Mouse (Mus musculus): ENCODE measurements around the gene Zfp398.
A peak's percentile ranks its signal among the peaks of the same experiment; 100 is the strongest.

The Zfp398 gene

DNA sequence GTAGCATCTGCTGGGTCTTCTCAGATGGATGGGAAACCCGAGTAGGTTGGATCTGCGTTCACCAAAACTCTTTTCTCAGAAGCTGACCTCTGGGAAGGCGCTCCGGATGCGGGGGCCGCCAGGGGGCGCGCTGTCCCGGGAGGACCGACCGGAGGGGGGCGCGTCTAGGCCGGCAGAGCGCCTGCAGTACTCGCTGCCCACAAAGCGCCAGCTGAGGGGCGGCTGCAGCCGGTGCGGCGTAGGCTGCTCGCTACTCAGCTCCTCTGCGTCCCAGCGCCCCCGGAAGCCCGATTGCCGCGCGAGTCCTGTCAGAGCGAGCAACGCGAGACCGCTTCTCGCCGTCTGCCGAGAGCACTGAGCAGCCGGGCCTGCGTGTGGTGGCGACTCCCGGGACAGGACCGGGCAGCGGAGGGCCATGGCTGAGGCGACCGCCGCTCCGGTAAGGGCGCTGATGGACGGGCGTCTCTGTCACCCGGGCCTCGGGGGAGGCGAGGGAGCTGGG lies at the start of gene Zfp398:
Gene Zfp398, plus strand, starts transcription at position 180 of the 502 bp plus-strand sequence.
- DNase-seq: peak; percentile 97

DNA sequence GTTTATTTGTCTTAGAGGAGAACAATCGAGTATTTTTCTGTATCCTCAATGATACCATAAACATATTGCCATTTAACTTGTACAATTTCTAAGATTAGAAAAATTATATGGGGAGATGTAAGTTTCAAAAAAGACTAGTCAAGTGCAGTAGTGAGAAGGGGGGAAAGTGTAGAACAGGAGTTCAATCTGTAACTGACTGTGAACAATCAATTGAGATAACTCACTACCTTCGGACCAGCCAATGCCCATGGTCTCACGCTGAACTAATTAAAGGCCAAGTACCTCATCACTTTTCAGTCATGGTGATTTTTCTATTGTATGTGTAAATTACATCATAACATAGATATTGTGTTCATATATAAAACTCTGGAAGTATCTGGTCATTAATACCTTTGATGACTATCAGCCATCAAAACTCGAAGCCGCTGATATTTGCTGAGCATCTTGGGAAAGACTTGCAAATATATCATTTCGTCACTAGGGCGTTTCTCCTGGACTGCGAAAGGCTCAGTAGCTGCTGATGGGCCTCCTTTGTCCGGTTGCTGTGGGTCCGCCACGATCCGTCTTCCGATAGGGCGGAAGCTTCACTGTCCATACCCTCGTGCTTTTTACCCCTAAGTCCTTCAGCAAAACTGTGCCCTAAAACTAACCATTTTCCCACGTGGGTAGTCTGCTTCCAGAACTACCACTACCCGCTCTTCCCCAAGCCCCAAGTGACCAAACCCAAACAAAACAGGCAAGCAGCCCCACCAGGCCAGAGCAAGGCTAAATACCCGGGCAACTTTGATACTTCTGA lies 47.3 kb upstream of the Zfp398 start:
- peak; percentile 85 to 89 for DNase-seq

DNA sequence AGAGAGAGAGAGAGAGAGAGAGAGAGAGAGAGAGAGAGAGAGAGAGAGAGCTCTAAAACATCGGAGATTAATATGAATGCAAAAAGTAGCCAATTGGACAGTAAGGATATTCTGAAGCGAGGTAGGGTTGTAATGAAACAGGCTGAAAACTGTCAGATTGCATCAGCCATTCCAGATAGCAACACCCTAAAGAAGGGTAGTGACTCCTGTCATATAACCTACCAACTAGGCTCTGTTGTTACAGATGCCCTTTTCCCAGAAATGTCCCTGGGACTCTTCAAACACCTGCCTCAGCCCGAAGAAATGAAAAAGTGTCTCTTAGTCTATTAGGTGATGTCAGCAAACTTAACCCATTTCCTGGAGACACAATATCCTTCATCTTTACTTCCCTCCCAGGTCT lies 46.6 kb upstream of the Zfp398 start:
- no peak for DNase-seq

DNA sequence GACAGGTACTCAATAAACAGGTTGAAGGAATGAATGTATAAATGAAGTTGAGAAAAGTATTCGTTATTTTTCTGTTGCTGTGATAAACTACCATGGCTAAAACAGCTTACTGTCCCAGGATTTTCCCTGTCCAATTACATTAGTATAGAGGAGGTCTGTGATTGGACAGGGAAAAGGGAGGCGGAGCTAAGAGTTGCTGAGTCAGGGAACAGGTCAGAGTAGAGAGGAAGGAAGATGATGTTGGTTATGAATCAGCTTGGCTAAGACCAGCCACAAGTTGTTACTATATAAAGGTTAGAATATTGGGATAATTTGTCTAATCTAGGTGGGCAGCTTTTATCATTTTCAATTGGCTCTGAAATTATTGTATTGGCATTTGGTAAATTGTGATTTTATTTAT lies 44.7 kb upstream of the Zfp398 start:
- DNase-seq: peak in 1 of 2 experiments; percentile 55

GRCm38 (mm10) chr6:47792533-47792932 lies 42.9 kb upstream of the Zfp398 start:
- no peak for DNase-seq

DNA sequence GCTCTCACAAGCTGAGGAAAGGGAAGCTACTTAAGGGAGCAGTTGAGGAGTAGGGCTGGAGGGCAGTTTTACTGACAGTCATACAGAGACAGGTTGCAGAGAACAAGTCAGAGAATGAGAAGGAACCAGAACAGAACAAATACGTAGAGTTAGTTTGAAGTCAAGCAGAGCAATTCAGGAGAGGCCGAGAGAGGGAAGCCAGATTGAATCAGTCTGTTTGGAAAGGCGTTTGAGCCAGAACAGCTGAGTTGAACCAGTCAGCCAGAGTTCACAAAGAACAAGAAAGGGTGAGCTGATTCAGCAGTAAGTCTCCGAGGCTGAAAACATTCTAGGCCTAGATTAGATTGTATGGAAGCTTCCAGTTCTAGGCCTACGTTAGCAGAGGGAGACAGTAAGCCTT lies 42.2 kb upstream of the Zfp398 start:
- no peak for DNase-seq

- DNase-seq: peak; percentile 46 to 56
Observed at GRCm38 (mm10) chr6:47794106-47794830, 41.2 kb upstream of the Zfp398 start.

DNA sequence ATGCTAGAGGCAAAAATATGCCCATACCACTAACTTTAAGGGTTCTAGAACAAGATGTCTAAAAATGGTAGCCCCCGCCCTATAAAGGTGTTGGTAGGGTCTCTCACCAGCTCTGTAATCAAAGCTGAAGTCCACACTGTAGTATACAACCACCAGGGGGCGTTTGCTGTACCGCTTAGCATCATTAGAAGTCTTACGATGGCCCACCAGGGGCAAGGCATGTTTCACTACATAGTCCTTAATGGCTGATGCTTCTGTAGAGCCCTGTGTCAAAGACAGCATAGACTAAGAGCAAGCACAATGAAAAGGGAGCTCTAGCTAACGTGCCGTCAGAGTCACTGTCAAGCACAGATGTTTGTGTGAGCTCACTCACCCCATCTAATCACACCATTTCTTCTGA lies 36.4 kb upstream of the Zfp398 start:
- DNase-seq: peak in 1 of 2 experiments; percentile 71

DNA sequence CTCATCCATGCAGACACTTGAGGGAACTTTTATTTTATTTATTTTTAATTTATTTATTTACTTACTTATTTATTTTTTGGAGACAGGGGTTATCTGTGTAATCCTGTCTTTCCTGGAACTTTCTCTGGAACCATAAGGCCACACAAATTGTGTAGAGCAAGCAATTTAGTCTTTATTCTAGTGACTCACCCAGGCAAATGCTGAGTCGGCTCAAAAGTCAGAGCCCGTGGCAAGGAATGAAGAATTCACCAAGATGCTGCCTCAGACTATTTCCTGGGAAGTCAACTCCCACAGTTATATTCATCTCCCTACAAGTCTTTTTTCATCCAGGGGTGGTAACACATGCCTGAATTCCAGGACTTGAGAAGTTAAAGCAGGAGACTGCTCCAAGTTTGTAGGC lies 29.9 kb upstream of the Zfp398 start:
- no peak for DNase-seq

DNA sequence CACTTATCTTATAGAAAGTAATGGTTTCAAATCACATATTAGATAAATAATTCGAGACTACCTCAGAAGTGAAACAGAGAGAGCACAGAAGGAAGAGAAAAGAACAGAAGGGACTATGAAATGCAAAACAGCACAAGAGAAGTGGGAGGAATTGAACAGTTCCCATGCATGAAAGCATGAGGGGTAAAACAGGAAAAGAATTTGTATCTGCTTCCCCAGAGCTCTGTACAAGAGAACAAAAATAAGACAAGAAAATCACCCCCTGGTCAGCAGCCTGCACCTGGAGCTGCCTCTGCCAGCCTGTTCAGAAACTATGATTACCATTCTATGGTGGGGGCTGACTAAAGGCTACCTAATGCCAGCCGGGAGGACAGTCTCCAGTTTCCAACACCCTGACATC lies 28.0 kb upstream of the Zfp398 start:
- DNase-seq: no peak

GRCm38 (mm10) chr6:47808545-47808944 lies 26.9 kb upstream of the Zfp398 start:
- no peak for DNase-seq

- no peak for DNase-seq
Observed at GRCm38 (mm10) chr6:47809053-47809452, 26.4 kb upstream of the Zfp398 start.

- no peak for DNase-seq
Observed at GRCm38 (mm10) chr6:47810181-47810580, 25.3 kb upstream of the Zfp398 start.

- DNase-seq: no peak
Observed at GRCm38 (mm10) chr6:47811324-47811723, 24.1 kb upstream of the Zfp398 start.

- no peak for DNase-seq
Observed at GRCm38 (mm10) chr6:47812271-47812915, 23.1 kb upstream of the Zfp398 start.

DNA sequence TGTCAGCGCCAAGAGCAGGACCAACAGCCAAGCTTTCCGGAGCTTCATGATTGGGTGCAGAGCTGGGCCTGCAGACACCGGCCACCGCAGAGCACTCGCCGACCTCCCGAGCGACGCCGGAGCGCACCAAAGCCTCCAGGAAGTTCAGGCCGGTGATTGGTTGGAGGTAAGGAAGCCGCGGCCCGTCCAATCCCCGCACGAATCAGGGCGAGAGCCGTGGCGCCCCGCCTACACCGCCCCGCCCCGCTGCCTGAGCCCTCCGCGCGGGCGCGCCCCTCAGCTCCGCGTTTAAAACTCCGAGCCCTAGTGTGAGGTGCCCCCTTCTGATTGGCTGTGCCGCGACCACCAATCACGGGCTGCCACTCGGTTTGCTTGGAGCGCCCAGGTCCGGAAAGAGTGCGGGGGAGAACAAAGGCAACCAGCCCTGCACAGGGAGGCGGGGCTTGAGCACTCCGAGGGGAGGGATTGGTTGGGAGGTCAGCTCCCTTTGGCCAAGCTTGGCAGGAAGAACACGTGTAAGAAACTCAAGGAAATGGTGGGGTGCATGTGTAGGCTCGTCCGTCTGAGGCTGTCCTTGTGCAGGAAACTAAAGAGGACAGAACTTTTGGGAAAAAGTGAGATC lies 22.1 kb upstream of the Zfp398 start, which contains the start of gene Pdia4:
Gene Pdia4, minus strand, starts transcription at position 174 of the 622 bp plus-strand sequence.
- DNase-seq: peak; percentile 98 to 100

GRCm38 (mm10) chr6:47816151-47816550 lies 19.3 kb upstream of the Zfp398 start:
- no peak for DNase-seq

GRCm38 (mm10) chr6:47818721-47819120 lies 16.7 kb upstream of the Zfp398 start:
- DNase-seq: no peak

GRCm38 (mm10) chr6:47819626-47820325 lies 15.7 kb upstream of the Zfp398 start:
- no peak for DNase-seq

DNA sequence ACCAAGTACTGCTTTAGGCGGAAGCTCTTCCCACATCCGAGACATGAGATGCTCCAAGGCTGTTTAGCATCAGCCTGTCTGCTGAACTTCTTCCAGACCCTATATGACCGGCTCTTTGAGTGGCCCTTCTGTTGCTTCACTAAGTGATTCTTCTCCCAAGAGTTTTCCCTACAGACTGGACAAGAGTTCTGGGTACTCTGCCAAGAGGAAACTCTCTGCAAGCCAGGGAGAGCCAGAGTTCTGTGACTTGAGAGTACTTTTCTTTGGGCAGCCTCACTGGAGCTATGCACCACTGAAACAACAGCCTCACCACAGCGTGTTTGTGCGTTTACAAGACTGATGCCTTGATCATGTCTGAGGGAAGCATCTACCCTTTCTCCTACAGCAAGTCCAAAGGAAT lies 14.2 kb upstream of the Zfp398 start:
- no peak for DNase-seq

DNA sequence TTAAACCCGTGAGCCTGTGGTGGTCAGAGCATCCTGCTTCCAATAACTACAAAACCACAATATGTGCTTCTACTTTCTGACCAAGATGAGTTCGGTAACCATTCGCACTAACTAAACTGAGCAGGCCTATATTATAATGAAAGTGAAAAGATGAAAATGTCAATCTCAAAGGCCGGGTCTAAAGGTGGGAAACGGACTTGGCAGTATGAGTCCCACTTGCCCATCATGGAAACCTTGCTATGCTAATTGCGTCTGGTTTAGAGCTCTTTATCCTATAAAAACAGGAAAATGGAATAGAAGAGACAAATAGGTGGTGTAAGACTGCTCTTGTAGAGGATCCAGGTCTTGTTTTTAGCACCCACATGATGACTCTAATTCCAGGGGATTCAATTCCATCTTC lies 13.7 kb upstream of the Zfp398 start:
- DNase-seq: no peak

DNA sequence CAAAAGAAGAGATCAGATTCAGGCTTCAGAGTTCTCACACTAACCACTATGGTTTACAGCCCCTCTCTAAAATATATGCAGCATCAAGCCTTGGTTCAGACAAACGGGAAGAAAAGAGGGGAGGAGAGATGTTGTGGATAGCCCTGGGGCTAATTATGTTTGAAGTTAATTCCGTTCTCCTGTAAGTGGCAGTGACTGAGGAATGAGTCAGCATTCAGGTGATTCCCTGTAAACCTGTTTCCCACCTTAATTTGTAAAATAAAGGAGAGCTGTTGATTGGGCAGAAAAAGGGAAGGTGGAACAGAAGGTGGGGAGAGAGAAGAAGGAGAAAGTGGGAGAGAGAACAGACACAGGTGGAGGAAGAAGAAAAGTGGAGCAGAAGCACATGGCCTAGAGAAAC lies 11.2 kb upstream of the Zfp398 start:
- no peak for DNase-seq
